Mouse (Mus musculus): ENCODE data around the gene Trappc5.

Gene Trappc5

DNA sequence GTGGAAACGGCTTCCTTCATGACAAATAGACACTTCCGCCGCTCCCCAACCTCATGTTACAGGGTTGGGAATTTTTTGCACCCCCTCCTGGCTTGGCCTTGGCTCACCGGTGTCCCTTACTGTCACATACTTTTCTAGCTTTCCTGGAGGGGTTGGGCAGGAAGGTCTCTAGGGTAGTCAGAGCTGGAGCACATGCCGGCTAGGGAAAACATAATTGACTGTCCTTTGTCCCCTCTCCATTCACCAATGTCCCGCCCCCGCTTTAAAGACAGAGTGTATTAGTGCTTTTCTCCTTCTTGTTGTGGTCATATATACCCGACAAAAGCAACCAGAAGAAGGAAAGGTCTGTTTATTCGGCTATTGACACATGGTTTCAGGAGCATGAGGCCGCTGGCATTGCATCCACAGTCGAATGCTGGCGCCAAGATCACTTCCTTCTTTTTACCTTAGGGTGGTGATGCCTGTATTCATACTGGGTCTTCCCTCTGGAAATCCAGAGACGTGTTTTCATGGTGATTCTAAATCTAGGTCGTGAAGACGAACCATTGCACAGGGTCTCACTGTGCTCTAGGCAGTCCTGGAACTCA lies 987 bp downstream of the Trappc5 start:
- peak; percentile 28 for DNase-seq (ENCODE audit: low spot score)

DNA sequence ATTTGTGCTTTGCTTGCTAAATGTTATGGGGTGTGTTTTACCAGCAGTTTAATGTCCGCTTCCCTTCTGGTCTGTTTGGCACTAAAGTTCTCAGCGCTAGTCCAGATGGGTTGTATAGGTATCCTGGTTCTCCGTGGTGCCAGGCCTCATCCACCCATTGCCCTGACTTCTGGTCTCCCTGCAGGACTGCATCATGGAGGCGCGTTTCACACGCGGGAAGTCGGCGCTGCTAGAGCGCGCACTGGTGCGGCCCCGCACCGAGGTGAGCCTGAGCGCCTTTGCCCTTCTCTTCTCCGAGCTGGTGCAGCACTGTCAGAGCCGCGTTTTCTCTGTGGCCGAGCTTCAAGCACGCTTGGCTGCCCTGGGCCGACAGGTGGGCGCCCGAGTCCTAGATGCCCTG lies 2.7 kb downstream of the Trappc5 start:
- DNase-seq (ENCODE audit: low spot score) = no peak

DNA sequence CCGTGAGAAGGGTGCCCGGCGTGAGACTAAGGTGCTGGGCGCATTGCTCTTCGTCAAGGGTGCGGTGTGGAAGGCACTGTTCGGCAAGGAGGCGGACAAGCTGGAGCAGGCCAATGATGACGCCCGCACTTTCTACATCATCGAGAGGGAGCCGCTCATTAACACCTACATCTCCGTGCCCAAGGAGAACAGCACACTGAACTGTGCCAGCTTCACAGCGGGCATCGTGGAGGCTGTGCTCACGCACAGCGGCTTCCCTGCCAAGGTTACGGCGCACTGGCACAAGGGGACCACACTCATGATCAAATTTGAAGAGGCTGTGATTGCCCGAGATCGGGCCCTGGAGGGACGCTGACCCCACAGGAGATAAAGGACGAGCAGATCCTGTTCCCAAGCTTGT lies 3.1 kb downstream of the Trappc5 start:
- DNase-seq (ENCODE audit: low spot score) = no peak

DNA sequence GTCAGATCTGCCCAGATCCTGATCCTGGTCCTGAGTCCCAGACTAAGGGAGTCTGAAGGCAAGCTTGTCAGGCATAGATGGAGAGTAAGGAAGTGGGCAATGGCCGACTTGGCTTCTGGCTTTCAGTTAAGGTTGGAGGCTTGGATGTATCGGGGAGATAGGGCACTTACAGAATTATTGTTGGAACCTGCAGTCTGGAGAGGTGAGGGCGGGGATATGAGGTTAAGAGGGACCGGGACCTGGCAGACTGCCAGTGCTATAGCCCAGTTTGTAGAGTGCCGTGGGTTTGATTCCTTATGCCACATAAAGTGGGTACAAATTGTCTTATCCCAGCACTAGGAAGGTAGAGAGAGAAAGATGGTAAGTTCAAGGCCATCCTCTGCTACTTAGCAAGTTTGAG lies 3.6 kb downstream of the Trappc5 start:
- DNase-seq (ENCODE audit: low spot score) = no peak

DNA sequence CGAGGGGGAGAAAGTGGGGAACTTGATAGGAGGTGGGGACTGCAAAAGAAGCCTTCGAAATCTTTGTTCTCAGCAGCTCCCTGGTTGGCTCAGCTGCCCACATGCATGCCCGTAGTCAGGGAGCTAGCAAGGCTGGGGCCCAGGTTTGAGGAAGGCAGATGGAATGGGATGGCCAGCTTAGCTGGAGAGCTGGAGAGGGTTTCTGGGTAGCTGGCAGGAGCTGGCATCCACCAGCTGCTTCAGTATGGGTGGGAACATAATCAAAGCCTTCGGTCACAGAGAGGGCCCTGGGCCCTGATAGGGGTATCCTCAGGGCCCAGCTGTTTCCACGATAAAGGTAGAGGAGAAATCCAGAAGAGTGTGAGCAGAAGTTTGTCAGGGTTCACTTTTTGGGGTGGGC lies 6.3 kb downstream of the Trappc5 start:
- no peak for DNase-seq (ENCODE audit: low spot score)

DNA sequence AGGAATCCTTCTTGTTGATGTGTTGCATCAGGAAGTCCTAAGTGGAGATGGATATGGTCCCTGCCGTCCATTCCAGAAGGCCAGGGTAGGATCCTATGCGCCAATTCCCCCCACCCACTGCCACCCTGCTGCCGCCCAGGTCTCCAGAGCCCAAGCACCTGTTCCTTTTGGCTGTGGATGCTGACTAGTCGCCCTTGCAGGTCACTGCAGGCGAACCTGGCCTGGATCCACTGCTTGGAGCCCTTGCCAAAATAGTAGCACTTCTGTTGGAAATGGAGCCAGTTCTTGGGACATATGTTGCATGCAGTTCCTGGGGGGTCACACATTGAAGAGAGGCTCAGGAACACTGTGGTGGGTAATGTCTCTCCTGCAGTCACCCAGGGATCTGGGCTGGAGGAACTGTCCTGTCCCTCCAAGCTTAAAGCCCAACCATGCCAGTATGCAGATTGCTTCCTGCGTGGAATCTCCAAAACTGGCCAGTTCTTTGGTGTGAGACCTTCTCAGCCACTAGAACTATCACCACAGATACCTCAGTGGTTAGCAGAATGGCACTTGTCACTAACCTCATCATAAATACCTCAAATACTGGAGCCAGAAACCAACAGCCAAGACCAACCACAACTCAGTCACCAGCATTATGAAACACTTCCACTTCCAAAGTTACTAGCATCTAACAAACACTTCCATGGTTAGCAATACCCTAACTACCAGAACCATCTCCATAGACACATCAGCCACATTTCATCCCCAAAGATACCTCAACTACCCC lies 7.5 kb downstream of the Trappc5 start:
- no peak for DNase-seq (ENCODE audit: low spot score)

DNA sequence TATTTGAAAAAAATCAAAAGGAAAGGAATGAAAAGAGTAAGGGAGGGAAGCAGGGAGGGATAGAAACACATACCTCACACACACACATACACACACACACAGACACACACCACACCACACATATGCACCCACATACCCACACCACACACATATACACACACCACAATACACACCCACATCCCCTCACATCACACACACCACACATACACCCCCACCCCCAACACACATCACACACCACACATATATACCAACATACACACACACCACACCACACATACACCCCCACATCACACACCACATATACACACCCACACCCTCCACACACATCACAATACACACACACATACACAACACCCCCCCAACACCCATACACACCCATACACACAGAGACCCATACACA lies 8.4 kb downstream of the Trappc5 start:
- no peak for DNase-seq (ENCODE audit: low spot score)

DNA sequence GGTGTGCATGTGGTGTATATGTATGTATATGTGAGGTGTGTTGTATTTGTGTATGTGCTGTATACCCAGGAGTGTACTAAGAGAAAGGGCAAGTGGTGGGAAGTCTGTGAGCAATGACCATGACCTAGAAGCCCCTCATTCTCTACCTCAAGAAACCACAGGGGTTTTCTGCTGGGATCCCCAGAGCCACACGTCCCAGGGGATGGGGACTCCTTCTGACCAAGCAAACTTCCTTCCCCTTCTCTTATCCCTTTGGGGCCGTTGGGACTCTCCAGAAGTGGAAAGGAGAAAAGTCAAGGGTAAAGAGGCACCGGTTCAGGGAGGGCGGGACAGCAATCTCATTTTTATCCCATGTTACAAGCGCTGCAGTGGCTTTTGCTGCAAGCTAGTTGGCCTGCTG lies 9.3 kb downstream of the Trappc5 start:
- no peak for DNase-seq (ENCODE audit: low spot score)

DNA sequence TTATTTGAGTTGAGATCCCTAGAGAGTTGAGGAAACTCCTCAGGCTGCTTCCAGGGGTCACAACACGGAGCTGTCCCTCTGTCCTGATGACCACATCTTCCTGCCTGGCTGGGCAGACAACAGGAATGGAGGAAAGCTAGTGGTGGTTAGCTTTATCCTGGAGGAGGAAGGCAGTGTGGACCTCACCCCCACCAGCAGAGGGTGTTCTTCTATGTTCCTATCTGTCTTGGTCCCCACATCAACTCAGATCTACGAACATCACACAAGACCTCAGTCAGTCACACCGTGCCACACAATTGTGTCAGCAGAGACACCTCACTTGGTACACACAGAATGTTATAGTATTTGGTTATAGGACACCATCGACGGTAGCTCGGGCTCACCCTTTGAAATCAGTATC lies 11.4 kb downstream of the Trappc5 start:
- DNase-seq (ENCODE audit: low spot score) = no peak

DNA sequence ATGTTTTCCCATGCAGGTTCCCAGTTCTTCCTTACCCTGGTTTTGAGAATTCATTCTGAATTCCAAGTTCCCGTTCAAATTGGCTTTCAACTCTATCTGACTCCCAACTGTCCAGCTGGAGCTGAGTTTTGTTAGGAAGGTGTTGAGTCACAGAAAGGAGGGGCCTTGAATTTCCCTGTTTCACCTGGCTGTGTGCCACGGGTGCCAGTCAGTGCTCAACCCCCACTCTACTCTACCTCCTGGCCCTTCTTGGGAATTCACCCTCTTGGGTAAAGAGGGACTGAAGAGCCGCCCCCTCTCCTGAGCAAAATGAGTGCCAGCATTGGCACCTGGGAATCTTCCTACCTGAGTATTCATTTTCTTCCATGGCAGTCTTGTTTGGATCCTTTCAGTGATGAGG lies 14.7 kb downstream of the Trappc5 start:
- DNase-seq (ENCODE audit: low spot score) = no peak

DNA sequence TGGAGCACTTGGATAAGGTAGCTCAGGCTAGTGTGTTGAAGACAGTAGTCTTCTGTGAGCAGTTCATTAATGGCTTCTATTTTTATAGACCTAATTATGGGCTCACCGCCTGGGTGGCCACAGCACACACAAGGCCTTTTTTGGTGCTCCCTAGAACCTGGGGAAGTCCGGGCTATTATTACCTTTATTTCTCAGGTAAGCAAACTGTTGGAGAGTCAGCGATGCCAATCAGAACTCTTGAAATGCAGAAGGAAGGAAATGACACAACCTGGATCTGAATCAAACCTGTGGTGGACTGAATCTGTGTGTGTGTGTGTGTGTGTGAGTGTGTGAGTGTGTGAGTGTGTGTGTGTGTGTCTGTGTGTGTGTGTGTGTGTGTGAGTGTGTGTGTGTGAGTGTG lies 18.0 kb downstream of the Trappc5 start, which contains the start of gene Fcer2a:
Gene Fcer2a (minus strand): TSS at position 55 of the 400 bp plus-strand sequence.
- no peak for DNase-seq (ENCODE audit: low spot score)

DNA sequence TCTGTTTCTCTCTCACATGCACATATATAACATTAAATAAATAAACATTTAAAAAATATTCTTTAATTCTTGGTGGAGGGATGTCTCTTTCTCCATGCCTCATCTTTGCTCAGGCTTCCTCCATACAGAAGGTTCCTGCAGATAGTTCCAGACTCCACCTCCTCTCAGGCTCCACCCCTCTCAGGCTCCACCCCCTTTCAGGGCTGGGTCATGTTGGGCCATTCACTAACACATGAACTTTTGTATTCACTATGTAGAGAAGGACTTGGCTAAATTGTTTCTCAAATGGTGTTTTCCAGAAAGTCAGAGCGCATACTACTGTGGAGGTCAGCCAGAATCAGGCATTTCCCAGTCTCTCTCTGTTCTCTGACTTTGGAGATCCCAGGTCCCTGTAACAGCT lies 25.4 kb downstream of the Trappc5 start:
- no peak for DNase-seq (ENCODE audit: low spot score)

DNA sequence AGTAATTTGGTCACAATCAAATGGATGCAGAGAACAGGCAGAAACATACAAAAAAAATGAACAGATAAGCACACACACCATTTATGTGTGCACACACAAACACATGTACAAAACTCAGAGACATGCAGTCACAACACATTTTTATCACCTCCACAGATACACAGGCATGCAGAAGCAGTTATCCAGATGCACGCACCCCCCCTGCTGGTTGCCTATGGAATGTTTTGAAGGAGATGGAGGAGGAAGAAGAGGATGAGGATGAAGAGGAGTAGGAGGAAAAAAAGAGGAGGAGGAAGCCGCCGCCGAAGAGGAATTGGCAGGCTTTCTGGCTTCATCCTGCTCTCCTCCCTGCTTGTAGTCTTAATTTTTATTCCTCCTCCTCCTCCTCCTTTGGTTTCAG lies 29.6 kb downstream of the Trappc5 start:
- DNase-seq (ENCODE audit: low spot score) = peak; percentile 26

DNA sequence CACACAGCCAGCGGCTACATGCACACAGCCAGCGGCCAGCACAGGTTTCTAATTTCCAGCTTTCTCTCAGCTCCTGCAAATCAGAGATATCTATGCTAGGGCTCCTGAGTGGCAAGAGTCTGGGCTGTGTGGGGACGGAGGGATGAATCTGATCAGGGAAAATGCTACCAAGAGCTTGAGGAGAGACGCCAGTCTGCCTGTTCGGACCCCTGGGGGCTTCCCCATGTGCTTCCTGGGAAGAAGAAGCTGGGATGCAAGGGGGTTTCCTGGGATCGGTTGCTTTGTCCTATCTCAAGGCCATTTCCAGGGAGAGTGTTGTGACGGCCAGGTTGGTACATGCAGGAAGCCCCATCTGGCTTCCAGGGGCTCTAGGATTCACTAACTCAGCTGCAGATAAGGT lies 31.5 kb downstream of the Trappc5 start:
- no peak for DNase-seq (ENCODE audit: low spot score)

DNA sequence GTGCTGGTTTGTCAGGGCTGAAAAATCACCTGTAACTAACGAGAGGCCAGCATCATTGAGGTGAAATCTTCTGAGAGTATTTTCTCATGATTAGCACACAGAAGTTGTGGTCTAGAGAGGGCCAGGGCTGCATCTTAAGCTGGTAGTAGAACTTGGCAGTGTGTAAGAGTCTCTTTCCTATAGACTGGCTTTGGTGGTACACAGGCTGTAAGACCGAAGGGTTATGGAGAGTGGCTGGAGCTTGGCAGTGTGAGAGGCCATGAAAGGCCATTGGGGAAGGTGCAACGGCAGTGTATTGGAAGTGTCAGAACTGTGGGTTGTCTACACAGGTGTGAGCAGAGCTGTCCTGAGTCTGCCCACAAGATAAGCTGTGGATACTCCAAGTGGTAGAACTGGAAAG lies 34.2 kb downstream of the Trappc5 start:
- DNase-seq (ENCODE audit: low spot score) = no peak

DNA sequence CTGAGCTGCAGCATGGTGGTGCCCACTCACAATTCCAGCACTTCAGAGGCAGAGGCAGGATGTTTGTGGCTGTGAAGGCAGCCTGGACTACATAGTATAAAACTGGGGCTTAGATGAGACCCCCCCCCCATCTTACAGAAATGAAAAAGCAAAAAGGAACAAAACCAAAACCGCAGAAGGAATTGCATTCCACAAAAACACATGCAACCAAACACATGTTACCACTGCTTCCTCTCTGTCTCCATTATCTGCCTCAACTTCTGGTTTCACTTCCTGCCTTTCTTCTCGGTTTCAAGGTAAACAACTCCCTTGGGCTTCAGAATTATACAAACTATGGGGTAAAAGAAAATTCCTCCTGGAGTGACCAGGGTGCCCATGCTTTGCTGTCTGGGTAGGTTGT lies 35.5 kb downstream of the Trappc5 start:
- no peak for DNase-seq (ENCODE audit: low spot score)

DNA sequence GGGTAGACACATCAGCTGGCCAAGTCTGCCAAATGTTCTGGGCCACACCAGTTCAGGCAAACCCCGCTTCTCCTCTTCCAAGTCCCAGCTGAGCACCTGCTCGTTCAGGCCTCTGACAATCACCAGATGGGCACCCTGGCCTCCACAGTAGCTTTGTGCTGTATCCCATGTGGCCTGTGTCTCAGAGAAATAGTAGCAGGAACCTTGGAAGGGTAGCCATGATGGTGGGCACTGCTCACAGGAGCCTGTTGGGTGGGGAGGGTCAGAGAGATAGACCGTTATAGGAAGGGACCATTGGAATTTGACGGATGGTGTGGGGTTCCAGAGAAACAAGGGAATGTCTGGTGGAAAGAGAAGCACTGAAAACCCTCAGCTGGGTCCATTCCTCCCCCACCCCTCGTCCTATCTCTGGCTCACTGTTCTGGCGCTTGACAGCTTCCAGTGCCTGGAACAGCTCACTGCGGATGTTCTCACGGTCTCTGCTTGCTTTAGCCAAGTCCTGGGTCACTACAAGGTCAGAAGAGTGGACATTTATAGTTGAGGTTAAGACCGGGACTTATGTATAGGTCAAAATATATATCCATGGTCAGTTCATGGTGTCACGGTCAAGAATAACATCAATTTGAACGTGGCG lies 41.3 kb downstream of the Trappc5 start:
- no peak for DNase-seq (ENCODE audit: low spot score)

DNA sequence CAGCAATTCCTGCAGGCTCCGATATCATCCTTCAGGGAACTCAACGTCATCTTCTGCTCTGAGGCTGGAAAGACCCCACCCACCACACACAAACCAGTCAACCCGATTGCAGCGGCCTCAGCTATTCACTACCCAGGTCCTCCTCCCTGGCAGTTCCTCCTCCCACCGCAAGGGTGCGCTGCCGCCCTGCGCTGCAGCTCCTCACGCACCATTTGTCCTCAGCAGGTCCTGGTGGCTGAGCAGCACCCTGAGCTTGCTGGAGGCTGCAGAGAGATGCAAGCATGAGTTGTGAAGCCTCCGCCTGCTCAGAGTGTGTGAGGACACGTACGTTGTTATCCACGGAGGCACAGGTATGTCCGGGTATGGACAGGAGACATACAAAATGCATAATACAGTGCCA lies 42.5 kb downstream of the Trappc5 start:
- DNase-seq (ENCODE audit: low spot score) = peak; percentile 56

DNA sequence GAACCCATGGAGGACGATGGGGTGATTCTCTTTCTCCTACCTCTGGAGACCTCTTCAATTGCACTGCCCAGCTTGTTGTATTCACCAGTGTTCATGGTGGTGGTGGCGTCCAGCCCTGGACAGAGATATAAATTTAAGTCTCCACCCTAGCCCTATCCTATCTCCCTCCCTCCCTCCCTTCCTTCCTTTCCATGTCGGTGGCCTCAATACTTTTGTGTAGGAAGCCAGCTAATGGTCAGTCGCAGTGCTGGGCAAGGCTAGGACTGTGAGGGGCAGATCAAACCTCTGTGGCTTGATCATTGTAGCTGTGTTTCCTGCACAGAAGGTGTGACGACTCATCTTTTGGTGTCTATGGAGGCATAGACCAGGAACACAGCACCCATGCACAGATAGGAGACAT lies 44.5 kb downstream of the Trappc5 start, which contains the start of gene Clec4g:
Gene Clec4g (minus strand): TSS at position 101 of the 400 bp plus-strand sequence.
- no peak for DNase-seq (ENCODE audit: low spot score)

DNA sequence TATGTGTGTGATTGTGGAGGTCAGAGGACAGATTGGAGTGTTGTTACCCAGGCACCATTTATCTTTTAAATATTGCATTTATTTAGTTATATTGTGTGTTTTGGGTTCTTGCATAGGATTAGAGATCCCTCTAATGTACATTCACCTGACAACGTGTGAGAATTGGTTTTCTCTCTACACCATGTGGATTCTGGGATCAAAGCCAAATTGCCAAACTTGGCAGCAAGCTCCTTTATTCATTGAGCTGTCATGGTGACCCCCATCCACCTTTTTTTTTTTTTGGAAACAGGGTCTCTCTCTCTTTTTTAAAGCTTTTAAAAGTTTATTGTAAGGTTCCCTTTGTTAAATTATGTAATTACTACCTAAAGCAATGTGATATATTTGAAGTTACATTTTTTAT lies 44.9 kb downstream of the Trappc5 start:
- no peak for DNase-seq (ENCODE audit: low spot score)

All from c-Kit-positive CD71-positive TER-119-positive erythroid progenitor cells, embryonic 14.5 days (primary cell).